Mouse (Mus musculus) embryonic facial prominence, embryonic 15.5 days (tissue): ENCODE data around the gene Tfap4. TPM values are rescaled to one million over a fixed set of nuclear protein-coding genes. Genes with fewer than 3 reads are reported as not detected.
A peak's percentile ranks its signal among the peaks of the same experiment; 100 is the strongest.
"Not testable (repeated sequence)": the region's sequence is repeated elsewhere in the genome, so short reads cannot be mapped to it uniquely, and the experiment has no call there.

Experiments used
- ATAC-seq: fragments of 200-750 bp; cut with Nextera tagmentation; 2 replicates; pipeline ENCODE4 v1.8.0; 2017; ENCODE audit warnings: low read depth, moderate TSS enrichment; ENCODE audit not compliant: insufficient number of reproducible peaks, low FRiP score, low TSS enrichment
- H3K27ac ChIP-seq: fragments of 300-500 bp; sonication (generic); replicated peaks from 2 replicates; pipeline ENCODE4 v1.5.1; 2015; ENCODE audit warnings: mild to moderate bottlenecking, inconsistent platforms
- H3K27me3 ChIP-seq: fragments of 300-500 bp; sonication (generic); 2 replicates; pipeline ENCODE4 v1.6.1; 2015; ENCODE audit warnings: inconsistent platforms
- H3K36me3 ChIP-seq: fragments of 300-500 bp; sonication (generic); 2 replicates; pipeline ENCODE4 v1.6.1; 2015; ENCODE audit warnings: mild to moderate bottlenecking, inconsistent platforms
- H3K4me1 ChIP-seq: fragments of 300-500 bp; sonication (generic); 2 replicates; pipeline ENCODE4 v1.6.1; 2015; ENCODE audit warnings: inconsistent platforms
- H3K4me2 ChIP-seq: fragments of 300-500 bp; sonication (generic); replicated peaks from 2 replicates; pipeline ENCODE4 v1.6.1; 2015; ENCODE audit warnings: mild to moderate bottlenecking, inconsistent platforms
- H3K4me3 ChIP-seq: fragments of 300-500 bp; sonication (generic); replicated peaks from 2 replicates; pipeline ENCODE4 v1.5.1; 2015; ENCODE audit warnings: mild to moderate bottlenecking, inconsistent platforms
- H3K9ac ChIP-seq: fragments of 300-500 bp; sonication (generic); 2 replicates; pipeline ENCODE4 v1.6.1; 2015; ENCODE audit warnings: inconsistent platforms
- H3K9me3 ChIP-seq: fragments of 300-500 bp; sonication (generic); replicated peaks from 2 replicates; pipeline ENCODE4 v1.6.1; 2016; ENCODE audit warnings: inconsistent platforms
- WGBS: fragments of 180-500 bp; shearing (Covaris S2); methylation state at CpG from one replicate; pipeline ENCODE4 v1.1.7; 2015; 5-methylcytosine and 5-hydroxymethylcytosine counted together
- polyA plus RNA-seq: library from polyadenylated mRNA; unstranded; fragments of >200 nt; fragmentation: Nextera tagmentation; extraction: Ambion mirVana; gene quantifications from 2 replicates; pipeline ENCODE4 v1.2.1, GENCODE M21; 2015

Tfap4 gene
- polyA plus RNA-seq, 1 experiment from 2014 or later = 23.6 TPM

DNA sequence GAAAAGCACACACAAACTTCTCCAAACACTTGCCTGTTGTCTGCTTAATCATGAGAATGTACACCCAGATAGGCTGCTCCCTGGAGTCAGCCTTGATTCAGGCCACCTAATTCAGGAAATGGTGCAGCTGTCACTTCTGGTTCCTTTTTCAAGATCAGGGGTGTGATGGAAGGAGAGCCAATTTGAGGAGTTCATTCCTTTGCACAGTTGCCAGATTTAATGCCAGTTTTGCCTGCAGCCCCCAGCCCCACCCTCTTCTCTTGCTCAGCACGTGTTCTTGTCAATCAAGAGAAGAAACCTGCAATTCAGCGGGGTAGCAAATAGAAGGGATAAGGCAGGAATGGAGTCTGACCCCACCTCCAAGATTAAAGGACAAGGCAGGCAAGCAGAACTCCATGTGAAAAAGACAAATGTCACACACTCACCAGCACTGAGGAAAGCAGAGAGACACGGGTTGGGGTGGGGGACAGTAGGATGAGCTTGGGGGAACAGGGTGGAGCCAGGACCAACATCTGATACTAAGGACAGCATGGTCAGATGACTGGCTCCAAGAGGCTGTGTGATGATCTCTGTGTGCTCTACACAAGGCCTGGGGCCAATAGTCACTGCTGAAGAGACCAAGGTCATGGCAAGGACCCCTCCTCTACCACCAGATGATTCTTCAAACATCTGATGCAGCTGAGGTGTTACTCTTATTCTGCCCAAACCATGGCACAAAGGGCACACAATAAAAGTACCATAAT is 21.9 kb downstream of the Tfap4 start:
- Histone ChIP-seq H3K4me2 (no peak overlapping the region), H3K36me3 (no peaks in the 10 kb centered on the region), H3K27me3 (no peaks in the 10 kb centered on the region), H3K9me3 (no peaks in the 10 kb centered on the region), H3K27ac (peak overlapping the region; percentile 55), H3K4me3 (no peak overlapping the region), H3K4me1 (peaks cover 22% of the 10 kb centered on the region), H3K9ac (no peak overlapping the region)
- no peak for ATAC-seq
- 35% methylated on average over 3 of the region's 3 CpGs for WGBS

DNA sequence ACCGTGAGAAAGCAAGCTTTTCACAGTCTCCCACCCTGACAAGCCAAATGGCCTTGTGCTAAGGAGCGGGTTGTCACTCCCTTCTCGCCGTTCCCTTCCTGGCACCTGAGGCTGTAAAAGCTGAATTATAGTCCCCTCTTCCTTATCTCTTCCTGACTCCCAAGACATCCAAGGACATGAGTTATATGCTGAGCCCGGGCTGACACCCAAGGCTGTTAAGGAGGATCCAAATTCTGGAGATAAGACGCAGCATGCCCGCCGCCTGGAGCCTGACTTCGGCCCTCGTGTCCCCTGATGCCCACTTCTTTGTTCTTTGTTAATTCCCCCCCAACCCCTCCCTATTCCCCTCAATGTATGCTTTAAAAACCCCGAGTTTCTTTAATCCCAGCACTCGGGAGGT is 32.3 kb downstream of the Tfap4 start:
- H3K27ac ChIP-seq, H3K4me3 ChIP-seq, H3K9me3 ChIP-seq, H3K9ac ChIP-seq, H3K4me1 ChIP-seq, H3K36me3 ChIP-seq, H3K4me2 ChIP-seq, H3K27me3 ChIP-seq, ATAC-seq: not testable (repeated sequence)
- 95% methylated on average over 12 of the region's 12 CpGs for WGBS

DNA sequence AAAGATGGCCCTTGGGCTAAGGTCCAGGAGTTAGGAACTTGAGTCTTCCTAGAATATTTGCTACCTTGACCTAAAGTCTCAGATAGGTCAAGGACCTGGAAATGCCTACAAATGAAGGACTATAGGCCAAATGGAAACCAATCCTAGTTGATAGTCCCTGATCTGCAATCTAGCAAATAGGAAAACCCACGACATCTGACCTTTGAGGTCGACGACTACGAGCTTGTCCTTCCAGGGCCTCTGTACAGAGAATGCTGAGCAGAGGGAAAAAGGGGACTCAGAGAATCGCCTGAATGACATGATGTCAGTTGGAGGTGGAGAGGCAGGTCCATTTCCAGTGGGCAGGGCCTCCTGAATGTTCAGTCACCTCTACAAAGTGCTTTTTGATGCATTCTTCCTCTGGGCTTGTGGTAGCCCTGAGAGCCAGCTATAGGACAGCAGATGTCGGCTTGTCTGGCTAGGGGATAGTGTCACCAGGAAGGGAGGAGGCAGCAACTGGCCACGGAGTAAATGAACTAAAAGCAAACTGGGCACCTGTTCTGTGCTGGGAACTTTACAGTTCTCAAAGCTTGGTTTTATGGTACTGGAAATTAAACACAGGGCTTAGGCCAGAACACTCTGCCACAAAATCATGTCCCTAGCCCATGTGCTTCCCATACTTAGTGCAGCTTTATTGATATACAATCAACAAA is 36.2 kb downstream of the Tfap4 start:
- H3K4me2 ChIP-seq = no peak overlapping the region
- H3K9me3 ChIP-seq = no peaks in the 10 kb centered on the region
- WGBS = 52% methylated on average over 7 of the region's 7 CpGs
- no peak overlapping the region for H3K27ac ChIP-seq
- no peaks in the 10 kb centered on the region for H3K36me3 ChIP-seq
- no peak overlapping the region for H3K9ac ChIP-seq
- H3K27me3 ChIP-seq = no peaks in the 10 kb centered on the region
- H3K4me3 ChIP-seq = no peak overlapping the region
- no peaks in the 10 kb centered on the region for H3K4me1 ChIP-seq
- no peak for ATAC-seq

DNA sequence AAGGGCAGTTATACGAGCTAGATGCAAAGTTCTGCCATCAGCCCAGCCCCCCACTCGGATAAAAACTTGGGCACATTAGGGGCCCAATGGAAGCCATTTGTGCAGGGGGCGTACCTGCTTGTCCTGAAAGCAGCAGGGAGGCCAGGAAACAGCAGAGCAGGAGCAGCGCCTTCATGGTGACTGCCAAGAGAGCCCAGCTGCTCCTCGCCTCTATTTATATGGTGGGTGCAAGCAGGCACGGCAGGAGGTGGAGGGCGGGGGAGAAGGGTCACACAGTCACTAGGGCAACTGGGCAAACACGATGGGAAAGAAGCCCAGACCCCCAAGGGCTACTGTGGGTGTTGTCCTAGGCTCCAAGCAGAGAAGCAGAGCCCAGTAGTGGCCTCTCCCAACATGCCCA is 36.8 kb downstream of the Tfap4 start:
- ATAC-seq = no peak
- H3K9ac ChIP-seq = no peak overlapping the region
- H3K4me1 ChIP-seq = no peaks in the 10 kb centered on the region
- H3K27me3 ChIP-seq = no peaks in the 10 kb centered on the region
- no peak overlapping the region for H3K4me2 ChIP-seq
- no peaks in the 10 kb centered on the region for H3K9me3 ChIP-seq
- no peak overlapping the region for H3K4me3 ChIP-seq
- H3K27ac ChIP-seq = no peak overlapping the region
- no peaks in the 10 kb centered on the region for H3K36me3 ChIP-seq
- WGBS = 66% methylated on average over 8 of the region's 8 CpGs

DNA sequence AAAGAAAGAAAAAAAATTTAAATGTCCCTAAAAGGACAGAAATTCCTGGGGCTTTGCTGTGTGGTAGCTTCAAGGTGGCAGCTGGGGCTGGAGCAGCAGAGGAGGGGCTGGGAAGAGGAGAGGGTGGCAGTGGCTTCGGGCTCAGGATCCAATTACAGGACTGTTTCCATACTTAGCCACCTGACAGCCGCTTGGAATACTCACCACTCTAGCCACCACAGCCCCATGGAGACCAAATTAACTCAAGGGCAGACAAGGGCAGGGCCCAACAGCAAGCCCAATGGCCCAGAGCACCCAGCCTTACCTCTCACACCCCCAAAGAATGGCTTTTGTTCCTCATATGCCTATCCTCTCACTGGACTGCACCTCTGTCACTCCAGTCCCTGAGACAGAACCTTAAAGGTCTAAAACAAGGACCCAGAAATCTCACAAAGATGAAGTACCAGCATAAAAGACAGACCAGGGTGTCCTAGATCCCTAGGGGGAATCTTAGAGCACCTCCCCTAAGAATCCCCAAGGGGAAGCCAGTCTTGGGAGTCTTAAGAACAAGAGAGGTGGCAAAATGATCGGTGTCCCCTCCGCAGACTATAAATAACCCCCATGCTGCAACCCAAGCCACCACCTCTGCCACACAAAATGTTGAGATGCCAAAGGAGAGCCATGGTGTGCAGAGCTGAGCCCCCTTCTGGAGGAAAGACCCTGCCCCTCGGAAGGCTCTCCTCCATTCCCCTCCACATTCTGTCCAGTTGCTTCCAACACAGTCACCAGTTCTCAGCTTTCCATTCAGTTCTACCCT is 37.7 kb downstream of the Tfap4 start:
- Histone ChIP-seq H3K4me3 (no peak overlapping the region), H3K27me3 (no peaks in the 10 kb centered on the region), H3K9ac (no peak overlapping the region), H3K36me3 (no peaks in the 10 kb centered on the region), H3K9me3 (no peaks in the 10 kb centered on the region), H3K4me1 (no peaks in the 10 kb centered on the region), H3K4me2 (no peak overlapping the region), H3K27ac (peak overlapping the region; percentile 34; the same call in 1 of the 2 replicates)
- 56% methylated on average over 5 of the region's 5 CpGs for WGBS
- peak; percentile 78 for ATAC-seq

DNA sequence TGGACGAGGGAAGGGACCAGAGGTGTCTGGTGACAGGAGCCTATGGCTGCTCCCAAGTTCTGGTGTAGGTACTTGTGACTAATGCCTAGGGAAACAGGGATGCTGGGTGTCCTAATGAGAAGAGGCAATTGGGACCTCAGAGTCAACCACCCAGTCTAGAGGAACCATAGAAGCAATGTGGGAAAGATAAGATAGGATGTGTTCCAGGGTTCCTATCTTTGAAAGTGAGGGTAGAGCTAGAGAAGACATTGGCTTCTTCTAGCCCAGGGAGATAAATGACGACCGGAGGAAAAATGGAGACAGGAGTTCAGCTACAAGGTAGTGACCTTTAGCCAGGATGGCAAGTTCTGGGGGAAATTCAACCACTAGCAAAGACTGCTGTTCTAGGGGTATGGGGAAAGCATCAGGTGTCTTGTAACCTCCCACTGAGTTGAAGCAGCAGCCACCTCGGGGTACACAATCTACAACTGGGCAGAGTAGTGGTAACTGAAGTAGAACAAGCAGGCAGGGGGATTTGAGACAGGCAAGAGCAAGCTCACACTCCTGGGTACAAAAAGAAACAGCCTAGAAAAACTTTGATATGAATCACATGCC is 38.5 kb downstream of the Tfap4 start:
- WGBS = 66% methylated on average over 4 of the region's 4 CpGs
- Histone ChIP-seq H3K9me3 (no peaks in the 10 kb centered on the region), H3K36me3 (no peaks in the 10 kb centered on the region), H3K4me3 (no peak overlapping the region), H3K27ac (no peak overlapping the region), H3K4me2 (no peak overlapping the region), H3K27me3 (no peaks in the 10 kb centered on the region), H3K4me1 (no peaks in the 10 kb centered on the region), H3K9ac (no peak overlapping the region)
- no peak for ATAC-seq

DNA sequence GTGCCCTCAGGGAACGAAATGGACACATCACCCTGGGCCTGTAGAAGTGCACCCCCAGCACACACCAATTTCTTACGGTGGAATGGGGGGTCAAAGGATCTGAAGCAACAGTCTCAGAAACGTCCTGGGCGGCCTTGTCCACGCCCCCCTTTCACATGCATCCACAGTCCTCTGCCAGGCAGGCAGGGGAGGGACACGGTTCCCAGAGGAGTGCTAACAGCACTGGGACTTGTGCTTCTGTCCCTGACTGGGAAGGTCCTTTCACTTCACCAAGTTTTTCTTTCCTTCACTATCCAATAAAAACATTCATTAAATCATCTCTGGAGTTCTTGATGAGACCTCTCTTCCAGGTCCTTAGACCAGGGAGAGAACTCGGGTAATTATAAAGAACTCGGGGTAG is 39.0 kb downstream of the Tfap4 start:
- WGBS = 65% methylated on average over 8 of the region's 8 CpGs
- Histone ChIP-seq H3K27me3 (no peaks in the 10 kb centered on the region), H3K9ac (no peak overlapping the region), H3K4me3 (no peak overlapping the region), H3K4me2 (no peak overlapping the region), H3K36me3 (no peaks in the 10 kb centered on the region), H3K9me3 (no peaks in the 10 kb centered on the region), H3K4me1 (no peaks in the 10 kb centered on the region), H3K27ac (no peak overlapping the region)
- no peak for ATAC-seq

DNA sequence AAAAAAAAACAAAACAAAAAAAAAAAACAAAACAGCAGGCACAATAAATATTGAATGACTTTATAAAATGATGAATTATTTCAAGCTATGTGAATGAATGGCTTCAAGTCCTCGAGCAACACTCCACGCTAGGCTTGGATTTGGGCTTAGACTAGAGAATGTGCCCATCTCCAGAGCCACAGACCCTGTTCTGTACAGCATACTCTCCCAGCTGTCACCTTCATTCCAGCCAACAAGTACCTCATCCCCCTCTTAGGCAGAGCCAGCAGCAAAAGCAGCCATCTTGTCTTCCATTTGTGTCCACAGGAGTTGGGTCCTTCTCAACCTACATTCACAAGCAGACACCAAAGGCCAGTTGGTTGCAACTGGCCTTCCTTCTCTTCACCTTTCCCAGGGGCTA is 39.8 kb downstream of the Tfap4 start:
- Histone ChIP-seq H3K4me2 (no peak overlapping the region), H3K4me3 (no peak overlapping the region), H3K4me1 (no peaks in the 10 kb centered on the region), H3K9ac (no peak overlapping the region), H3K27me3 (no peaks in the 10 kb centered on the region), H3K9me3 (no peaks in the 10 kb centered on the region), H3K36me3 (no peaks in the 10 kb centered on the region), H3K27ac (no peak overlapping the region)
- 94% methylated on average over 2 of the region's 2 CpGs for WGBS
- no peak for ATAC-seq

DNA sequence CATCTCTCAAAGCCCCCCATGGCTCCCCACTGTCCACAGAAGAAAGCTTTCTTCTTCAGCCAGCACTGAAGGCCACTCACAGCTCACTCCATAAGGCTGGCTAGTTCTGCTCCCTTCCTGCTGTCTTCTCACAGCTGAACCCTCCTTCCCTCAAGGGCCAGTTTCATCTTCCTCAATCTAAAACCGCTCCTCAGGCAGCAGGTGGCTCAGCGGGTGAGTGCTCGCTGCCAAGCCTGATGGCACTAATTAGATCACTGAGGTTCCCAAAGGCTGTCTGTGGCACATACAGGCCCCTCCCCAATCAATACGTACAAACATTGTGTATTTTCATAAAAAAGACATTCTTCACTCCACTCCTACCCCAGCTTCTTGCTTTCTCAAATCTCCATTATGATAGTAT is 40.5 kb downstream of the Tfap4 start:
- 56% methylated on average over 4 of the region's 4 CpGs for WGBS

DNA sequence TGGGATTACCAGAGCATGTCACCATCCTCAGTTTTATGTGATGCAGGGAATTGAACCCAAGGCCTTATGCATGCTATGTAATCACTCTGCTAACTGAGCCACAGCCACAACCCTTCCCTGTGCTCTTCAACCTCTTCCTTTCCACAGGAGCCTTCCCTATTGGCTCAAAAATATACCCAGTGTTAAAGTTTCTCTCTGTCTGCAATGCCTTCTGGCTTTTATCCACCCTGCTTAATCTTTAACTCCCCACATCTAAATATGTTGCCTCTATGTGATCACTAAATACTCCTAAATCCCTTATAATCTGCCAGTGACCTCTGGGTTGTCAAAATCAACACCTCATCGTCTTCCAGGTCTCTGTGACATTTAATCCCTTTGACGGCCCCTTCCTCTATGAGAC is 41.7 kb downstream of the Tfap4 start:
- no peak overlapping the region for H3K27ac ChIP-seq
- no peak overlapping the region for H3K4me3 ChIP-seq
- H3K4me2 ChIP-seq = no peak overlapping the region
- no peaks in the 10 kb centered on the region for H3K27me3 ChIP-seq
- no peak for ATAC-seq
- WGBS = 56% methylated on average over 2 of the region's 2 CpGs
- H3K9ac ChIP-seq = no peak overlapping the region
- H3K4me1 ChIP-seq = peaks cover 8% of the 10 kb centered on the region
- H3K9me3 ChIP-seq = no peaks in the 10 kb centered on the region
- no peaks in the 10 kb centered on the region for H3K36me3 ChIP-seq

More for the DNA sequence above, 40.5 kb downstream of the Tfap4 start:
- Histone ChIP-seq H3K36me3 (no peaks in the 10 kb centered on the region), H3K27me3 (no peaks in the 10 kb centered on the region), H3K27ac (no peak overlapping the region), H3K4me3 (no peak overlapping the region), H3K9ac (no peak overlapping the region), H3K9me3 (no peaks in the 10 kb centered on the region), H3K4me2 (no peak overlapping the region), H3K4me1 (peaks cover 4% of the 10 kb centered on the region; the same call in 1 of the 2 replicates)
- no peak for ATAC-seq

DNA sequence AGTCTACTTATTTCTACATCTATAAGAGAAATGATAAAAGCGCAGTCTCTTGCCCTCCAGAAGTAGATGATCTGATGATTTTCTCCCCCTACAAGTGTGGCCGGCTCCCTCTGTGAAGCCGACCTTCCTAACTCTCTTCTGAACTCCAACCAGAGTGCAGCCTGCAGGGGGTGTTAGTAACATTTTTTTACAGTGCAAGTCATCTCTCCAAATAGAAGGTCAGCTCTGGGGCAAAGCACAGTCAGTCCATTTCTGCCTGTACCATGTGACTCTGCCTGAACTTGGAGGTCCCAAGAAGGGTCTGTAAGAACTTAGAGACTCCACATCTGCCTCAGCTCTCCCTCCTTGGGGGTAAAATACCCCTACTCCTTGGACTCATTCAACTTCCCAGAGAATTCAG is 45.3 kb downstream of the Tfap4 start:
- Histone ChIP-seq H3K4me2 (no peak overlapping the region), H3K9me3 (no peaks in the 10 kb centered on the region), H3K27me3 (no peaks in the 10 kb centered on the region), H3K4me3 (no peak overlapping the region), H3K9ac (no peak overlapping the region), H3K27ac (no peak overlapping the region), H3K36me3 (no peaks in the 10 kb centered on the region), H3K4me1 (peaks cover 13% of the 10 kb centered on the region)
- ATAC-seq = no peak
- 77% methylated on average over 3 of the region's 3 CpGs for WGBS
